Mouse (Mus musculus) MEL (cell line): ENCODE results near the gene Wdr89.

Experiments used
- CTCF ChIP-seq, 3 experiments: IDR thresholded peaks in 2 of 3; conservative IDR thresholded peaks in 1 of 3; 2 replicates each; pipeline ENCODE4 v1.5.1; 2011 to 2012; ENCODE audit warnings: low read length in 3 of 3, low read depth in 2 of 3, mild to moderate bottlenecking in 2 of 3, improper control_type of control experiment in 1 of 3, inconsistent platforms in 1 of 3, mixed read lengths in 1 of 3, moderate library complexity in 1 of 3; ENCODE audit not compliant: control insufficient read depth in 1 of 3, insufficient read depth in 1 of 3, poor library complexity in 1 of 3, severe bottlenecking in 1 of 3
- E2F4 ChIP-seq: IDR thresholded peaks from 2 replicates; pipeline ENCODE4 v1.6.1; 2011; ENCODE audit warnings: low read depth, low read length, improper control_type of control experiment, borderline replicate concordance
- GATA1 ChIP-seq: IDR thresholded peaks from 2 replicates; pipeline ENCODE4 v1.6.1; 2011; ENCODE audit warnings: low read depth, low read length, improper control_type of control experiment
- JUND ChIP-seq: IDR thresholded peaks from 2 replicates; pipeline ENCODE4 v1.6.1; 2011; ENCODE audit warnings: low read depth, mild to moderate bottlenecking, improper control_type of control experiment, low read length
- POLR2A ChIP-seq, 2 experiments: IDR thresholded peaks; 2 replicates each; pipeline ENCODE4 v1.6.1; 2011 to 2012; ENCODE audit warnings: low read length in 2 of 2, mild to moderate bottlenecking in 2 of 2, control low read depth in 1 of 2, improper control_type of control experiment in 1 of 2, low read depth in 1 of 2, moderate library complexity in 1 of 2; ENCODE audit not compliant: control insufficient read depth in 1 of 2, insufficient read depth in 1 of 2, poor library complexity in 1 of 2
- POLR2AphosphoS2 ChIP-seq: IDR thresholded peaks from 2 replicates; pipeline ENCODE4 v1.6.1; 2011; ENCODE audit warnings: low read length, improper control_type of control experiment
- RAD21 ChIP-seq: IDR thresholded peaks from 2 replicates; pipeline ENCODE4 v1.6.1; 2011; ENCODE audit warnings: mild to moderate bottlenecking, low read depth, low read length, improper control_type of control experiment
- TCF12 ChIP-seq: IDR thresholded peaks from 2 replicates; pipeline ENCODE4 v1.6.1; 2014; ENCODE audit warnings: low read depth, mild to moderate bottlenecking, inconsistent platforms, low read length, improper control_type of control experiment, moderate library complexity
- ZMIZ1 ChIP-seq: IDR thresholded peaks from 2 replicates; pipeline ENCODE4 v1.6.1; 2012; ENCODE audit warnings: low read depth, mild to moderate bottlenecking, inconsistent platforms, low read length, improper control_type of control experiment, moderate library complexity

DNA sequence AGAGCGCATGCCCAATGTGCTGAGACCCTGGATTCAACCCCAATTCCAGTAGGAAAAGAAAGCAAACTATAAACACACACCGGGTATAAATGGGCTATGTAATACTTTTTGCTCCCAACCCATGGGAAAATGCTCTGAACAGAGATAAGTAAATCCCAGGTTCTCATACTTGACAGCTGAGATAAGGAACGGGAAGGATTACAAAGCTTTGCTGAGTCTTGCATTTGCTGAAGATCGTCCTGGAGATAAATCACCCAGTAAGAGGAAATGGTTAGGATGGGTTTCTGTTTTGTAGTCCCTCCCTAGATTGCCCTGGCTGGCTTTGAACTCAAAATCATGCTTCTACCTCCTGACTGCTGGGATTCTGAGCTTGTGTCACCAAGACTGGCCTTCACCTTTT, 18.0 kb upstream of the Wdr89 start:
- no peak for TF ChIP-seq RAD21
- no peak for TF ChIP-seq ZMIZ1
- peak; percentile 80 for TF ChIP-seq GATA1
- no peak for TF ChIP-seq TCF12
- TF ChIP-seq CTCF (IDR thresholded peaks at IDR 0.05 in 2 of 3, conservative IDR thresholded peaks at IDR 0.05 in 1 of 3; ENCODE audit: control insufficient read depth in 1 of 3, insufficient read depth in 1 of 3, low read depth in 2 of 3, low read length in 3 of 3, poor library complexity in 1 of 3, severe bottlenecking in 1 of 3), result no peak
- no peak for TF ChIP-seq JUND
- TF ChIP-seq POLR2A (IDR thresholded peaks at IDR 0.05; ENCODE audit: control insufficient read depth in 1 of 2, insufficient read depth in 1 of 2, low read depth in 1 of 2, low read length in 2 of 2, poor library complexity in 1 of 2), result no peak
- no peak for TF ChIP-seq POLR2AphosphoS2
- no peak for TF ChIP-seq E2F4
